Mouse (Mus musculus): ENCODE measurements at regions not wholly inside any gene's neighbourhood (a gene's known extent, or its start where the extent isn't known, plus 50 kb on each side); places are given as distances from the start of the nearest gene placed in this dataset.
"Not testable (repeated sequence)": the region's sequence is repeated elsewhere in the genome, so short reads cannot be mapped to it uniquely, and the experiment has no call there.

- no peak overlapping the region for H3K4me2 ChIP-seq (ENCODE audit: low read length)
- no peaks in the 10 kb centered on the region for H3K9me3 ChIP-seq (ENCODE audit: control insufficient read depth, low read length)
- no peak overlapping the region for H3K27ac ChIP-seq (ENCODE audit: low read depth, low read length)
- no peak overlapping the region for H3K9ac ChIP-seq (ENCODE audit: low read depth, low read length)
- 94% methylated on average over 8 of the region's 8 CpGs for WGBS
- ATAC-seq: no peak
- no peak overlapping the region for H3K4me3 ChIP-seq (ENCODE audit: low read length)
- H3K4me1 ChIP-seq (ENCODE audit: control insufficient read depth, insufficient read depth, low read depth, low read length): no peaks in the 10 kb centered on the region
- H3K27me3 ChIP-seq (replicated peaks; ENCODE audit: control insufficient read depth, insufficient read depth, low read length): no peaks in the 10 kb centered on the region
- no peaks in the 10 kb centered on the region for H3K36me3 ChIP-seq (ENCODE audit: control insufficient read depth, insufficient read depth, low read length)
Observed at GRCm38 (mm10) chr8:103693531-103693930, 407.9 kb upstream of the Cdh5 start.

- H3K9ac ChIP-seq (ENCODE audit: low read depth, low read length): no peak overlapping the region
- no peak overlapping the region for H3K4me3 ChIP-seq (ENCODE audit: low read length)
- WGBS: 73% methylated on average over 7 of the region's 7 CpGs
- no peaks in the 10 kb centered on the region for H3K27me3 ChIP-seq (replicated peaks; ENCODE audit: control insufficient read depth, insufficient read depth, low read length)
- no peaks in the 10 kb centered on the region for H3K36me3 ChIP-seq (ENCODE audit: control insufficient read depth, insufficient read depth, low read length)
- H3K4me2 ChIP-seq (ENCODE audit: low read length): no peak overlapping the region
- no peaks in the 10 kb centered on the region for H3K4me1 ChIP-seq (ENCODE audit: control insufficient read depth, insufficient read depth, low read depth, low read length)
- no peaks in the 10 kb centered on the region for H3K9me3 ChIP-seq (ENCODE audit: control insufficient read depth, low read length)
- H3K27ac ChIP-seq (ENCODE audit: low read depth, low read length): no peak overlapping the region
- ATAC-seq: no peak
Observed at GRCm38 (mm10) chr8:103694331-103694891, 407.0 kb upstream of the Cdh5 start.

GRCm38 (mm10) chr8:103699016-103699520 is 402.4 kb upstream of the Cdh5 start:
- H3K9ac ChIP-seq (ENCODE audit: low read depth, low read length): no peak overlapping the region
- H3K4me3 ChIP-seq (ENCODE audit: low read length): no peak overlapping the region
- no peaks in the 10 kb centered on the region for H3K9me3 ChIP-seq (ENCODE audit: control insufficient read depth, low read length)
- no peaks in the 10 kb centered on the region for H3K36me3 ChIP-seq (ENCODE audit: control insufficient read depth, insufficient read depth, low read length)
- H3K4me2 ChIP-seq (ENCODE audit: low read length): no peak overlapping the region
- ATAC-seq: no peak
- H3K27me3 ChIP-seq (replicated peaks; ENCODE audit: control insufficient read depth, insufficient read depth, low read length): no peaks in the 10 kb centered on the region
- H3K4me1 ChIP-seq (ENCODE audit: control insufficient read depth, insufficient read depth, low read depth, low read length): no peaks in the 10 kb centered on the region
- no peak overlapping the region for H3K27ac ChIP-seq (ENCODE audit: low read depth, low read length)
- WGBS: 94% methylated on average over 1 of the region's 1 CpGs

- H3K4me3 ChIP-seq (ENCODE audit: low read length): no peak overlapping the region
- H3K36me3 ChIP-seq (ENCODE audit: control insufficient read depth, insufficient read depth, low read length): no peaks in the 10 kb centered on the region
- H3K4me1 ChIP-seq (ENCODE audit: control insufficient read depth, insufficient read depth, low read depth, low read length): no peaks in the 10 kb centered on the region
- no peak overlapping the region for H3K4me2 ChIP-seq (ENCODE audit: low read length)
- H3K27me3 ChIP-seq (replicated peaks; ENCODE audit: control insufficient read depth, insufficient read depth, low read length): no peaks in the 10 kb centered on the region
- no peak overlapping the region for H3K27ac ChIP-seq (ENCODE audit: low read depth, low read length)
- 80% methylated on average over 2 of the region's 2 CpGs for WGBS
- no peak for ATAC-seq
- H3K9me3 ChIP-seq (ENCODE audit: control insufficient read depth, low read length): peaks cover 3% of the 10 kb centered on the region; the same call in 1 of the 2 replicates
- H3K9ac ChIP-seq (ENCODE audit: low read depth, low read length): no peak overlapping the region
Observed at GRCm38 (mm10) chr8:103702236-103702635, 399.2 kb upstream of the Cdh5 start.

GRCm38 (mm10) chr8:103706084-103706483 is 395.3 kb upstream of the Cdh5 start:
- no peak overlapping the region for H3K4me2 ChIP-seq (ENCODE audit: low read length)
- H3K9ac ChIP-seq (ENCODE audit: low read depth, low read length): no peak overlapping the region
- WGBS: 83% methylated on average over 2 of the region's 2 CpGs
- H3K27me3 ChIP-seq (replicated peaks; ENCODE audit: control insufficient read depth, insufficient read depth, low read length): no peaks in the 10 kb centered on the region
- H3K36me3 ChIP-seq (ENCODE audit: control insufficient read depth, insufficient read depth, low read length): no peaks in the 10 kb centered on the region
- H3K27ac ChIP-seq (ENCODE audit: low read depth, low read length): no peak overlapping the region
- peaks cover 3% of the 10 kb centered on the region; the same call in 1 of the 2 replicates for H3K9me3 ChIP-seq (ENCODE audit: control insufficient read depth, low read length)
- no peak for ATAC-seq
- no peaks in the 10 kb centered on the region for H3K4me1 ChIP-seq (ENCODE audit: control insufficient read depth, insufficient read depth, low read depth, low read length)
- no peak overlapping the region for H3K4me3 ChIP-seq (ENCODE audit: low read length)

GRCm38 (mm10) chr8:103710871-103711270 is 390.6 kb upstream of the Cdh5 start:
- not testable (repeated sequence) for H3K4me2 ChIP-seq (ENCODE audit: low read length); ATAC-seq

GRCm38 (mm10) chr8:103717723-103718122 is 383.7 kb upstream of the Cdh5 start:
- 81% methylated on average over 4 of the region's 4 CpGs for WGBS
- Histone ChIP-seq H3K27ac (ENCODE audit: low read depth, low read length) (no peak overlapping the region), H3K4me1 (ENCODE audit: control insufficient read depth, insufficient read depth, low read depth, low read length) (no peaks in the 10 kb centered on the region), H3K4me2 (ENCODE audit: low read length) (no peak overlapping the region), H3K9me3 (ENCODE audit: control insufficient read depth, low read length) (no peaks in the 10 kb centered on the region), H3K9ac (ENCODE audit: low read depth, low read length) (no peak overlapping the region), H3K4me3 (ENCODE audit: low read length) (no peak overlapping the region), H3K27me3 (replicated peaks; ENCODE audit: control insufficient read depth, insufficient read depth, low read length) (no peaks in the 10 kb centered on the region), H3K36me3 (ENCODE audit: control insufficient read depth, insufficient read depth, low read length) (no peaks in the 10 kb centered on the region)
- ATAC-seq: no peak

More at GRCm38 (mm10) chr8:103710871-103711270, 390.6 kb upstream of the Cdh5 start:
- not testable (repeated sequence) for H3K9me3 ChIP-seq (ENCODE audit: control insufficient read depth, low read length); H3K4me3 ChIP-seq (ENCODE audit: low read length); H3K27ac ChIP-seq (ENCODE audit: low read depth, low read length); H3K36me3 ChIP-seq (ENCODE audit: control insufficient read depth, insufficient read depth, low read length); H3K27me3 ChIP-seq (replicated peaks; ENCODE audit: control insufficient read depth, insufficient read depth, low read length); H3K9ac ChIP-seq (ENCODE audit: low read depth, low read length); H3K4me1 ChIP-seq (ENCODE audit: control insufficient read depth, insufficient read depth, low read depth, low read length)
- WGBS: 82% methylated on average over 7 of the region's 7 CpGs

- H3K4me3 ChIP-seq (ENCODE audit: low read length): no peak overlapping the region
- no peak overlapping the region for H3K4me2 ChIP-seq (ENCODE audit: low read length)
- H3K9me3 ChIP-seq (ENCODE audit: control insufficient read depth, low read length): no peaks in the 10 kb centered on the region; the same call in 1 of the 2 replicates
- WGBS: 97% methylated on average over 3 of the region's 3 CpGs
- H3K4me1 ChIP-seq (ENCODE audit: control insufficient read depth, insufficient read depth, low read depth, low read length): no peaks in the 10 kb centered on the region
- H3K27ac ChIP-seq (ENCODE audit: low read depth, low read length): no peak overlapping the region
- no peaks in the 10 kb centered on the region for H3K27me3 ChIP-seq (replicated peaks; ENCODE audit: control insufficient read depth, insufficient read depth, low read length)
- ATAC-seq: no peak
- H3K9ac ChIP-seq (ENCODE audit: low read depth, low read length): no peak overlapping the region
- H3K36me3 ChIP-seq (ENCODE audit: control insufficient read depth, insufficient read depth, low read length): no peaks in the 10 kb centered on the region
Observed at GRCm38 (mm10) chr8:103733466-103733865, 368.0 kb upstream of the Cdh5 start.

- Histone ChIP-seq H3K36me3 (ENCODE audit: control insufficient read depth, insufficient read depth, low read length) (no peaks in the 10 kb centered on the region), H3K9ac (ENCODE audit: low read depth, low read length) (no peak overlapping the region), H3K4me2 (ENCODE audit: low read length) (no peak overlapping the region), H3K27ac (ENCODE audit: low read depth, low read length) (no peak overlapping the region), H3K4me3 (ENCODE audit: low read length) (no peak overlapping the region), H3K9me3 (ENCODE audit: control insufficient read depth, low read length) (no peaks in the 10 kb centered on the region), H3K4me1 (ENCODE audit: control insufficient read depth, insufficient read depth, low read depth, low read length) (0 out of 2 replicates have a peak, but pooled peaks cover 3% of the 10 kb centered on the region), H3K27me3 (replicated peaks; ENCODE audit: control insufficient read depth, insufficient read depth, low read length) (no peaks in the 10 kb centered on the region)
- WGBS: 72% methylated on average over 8 of the region's 8 CpGs
- ATAC-seq: no peak
Observed at GRCm38 (mm10) chr8:103738330-103738729, 363.1 kb upstream of the Cdh5 start.

Data from hindbrain, embryonic 16.5 days (tissue).